Mouse (Mus musculus) ES-Bruce4 (cell line): ENCODE results near the gene Fam192a.

ENCODE experiments used
- CTCF ChIP-seq: IDR thresholded peaks from one replicate; pipeline ENCODE4 v1.8.1; 2011; ENCODE audit warnings: low read depth, low read length
- EP300 ChIP-seq: IDR thresholded peaks from 2 replicates; pipeline ENCODE4 v1.6.1; 2011; ENCODE audit warnings: low read depth, low read length; ENCODE audit not compliant: insufficient read depth
- POLR2A ChIP-seq: IDR thresholded peaks from one replicate; pipeline ENCODE4 v1.8.1; 2011; ENCODE audit warnings: low read length; ENCODE audit not compliant: insufficient read depth

GRCm38 (mm10) chr8:94645202-94645601 is 43.4 kb upstream of the Fam192a start:
- TF ChIP-seq CTCF (no peak), POLR2A (no peak), EP300 (no peak)
